Mouse (Mus musculus) CD4-positive helper T cell, adult 2 months (primary cell): Measurements from ENCODE around the gene Lemd1.
A peak's percentile ranks its signal among the peaks of the same experiment; 100 is the strongest.

Source experiments
- DNase-seq: peaks from one replicate; pipeline ENCODE4 v3.0.0-alpha.2; 2012; ENCODE audit warnings: low read depth, missing footprints, low spot score

Lemd1 gene

GRCm38 (mm10) chr1:132200562-132201510 is 9.6 kb downstream of the Lemd1 start:
- DNase-seq = no peak

GRCm38 (mm10) chr1:132201511-132201860 is 10.3 kb downstream of the Lemd1 start:
- no peak for DNase-seq

DNA sequence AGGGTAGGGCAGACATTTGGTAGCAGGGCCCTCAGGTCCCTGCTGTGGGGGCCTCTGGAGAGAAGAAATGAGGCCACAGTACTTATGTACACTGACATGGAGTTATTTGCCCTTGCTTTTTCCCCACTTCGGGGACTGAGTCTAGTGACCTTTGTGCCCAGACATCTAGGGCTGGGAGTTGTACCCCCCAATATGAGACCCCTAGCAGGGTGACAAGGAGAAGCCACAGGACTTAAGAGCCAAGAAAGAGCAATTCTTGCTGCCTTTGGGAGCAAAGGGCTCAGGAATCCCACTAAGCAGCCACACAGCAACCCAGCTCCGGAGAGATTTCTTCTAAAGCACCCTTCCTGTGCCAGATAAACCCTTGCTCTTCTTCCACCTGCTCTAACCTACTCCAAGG is 10.7 kb downstream of the Lemd1 start:
- no peak for DNase-seq

- DNase-seq = no peak
Measured at GRCm38 (mm10) chr1:132202771-132203170, 11.5 kb downstream of the Lemd1 start.

- no peak for DNase-seq
Measured at GRCm38 (mm10) chr1:132205958-132206357, 14.7 kb downstream of the Lemd1 start.

- DNase-seq = no peak
Measured at GRCm38 (mm10) chr1:132206828-132207227, 15.6 kb downstream of the Lemd1 start.

DNA sequence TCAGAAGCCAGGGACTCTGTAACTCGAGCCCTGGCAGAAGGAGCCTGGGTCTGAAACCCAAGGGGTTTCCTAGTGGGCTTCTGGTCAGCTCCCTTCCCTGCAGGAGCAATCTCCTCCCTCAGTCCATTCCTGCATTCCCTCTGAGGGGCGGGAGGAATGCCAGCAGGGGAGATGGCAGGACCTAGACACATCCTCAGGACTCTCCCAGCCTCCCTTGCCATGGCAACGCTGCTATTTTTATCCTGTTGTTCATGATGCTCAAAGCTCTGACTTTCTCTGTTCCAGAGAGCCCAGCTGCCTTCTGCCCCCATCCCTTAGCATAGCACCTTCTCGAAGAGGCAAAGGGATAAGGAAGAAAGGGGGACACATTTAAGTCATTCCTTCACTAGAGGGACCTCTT is 16.9 kb downstream of the Lemd1 start:
- no peak for DNase-seq

- no peak for DNase-seq
Measured at GRCm38 (mm10) chr1:132209400-132209799, 18.2 kb downstream of the Lemd1 start.

DNA sequence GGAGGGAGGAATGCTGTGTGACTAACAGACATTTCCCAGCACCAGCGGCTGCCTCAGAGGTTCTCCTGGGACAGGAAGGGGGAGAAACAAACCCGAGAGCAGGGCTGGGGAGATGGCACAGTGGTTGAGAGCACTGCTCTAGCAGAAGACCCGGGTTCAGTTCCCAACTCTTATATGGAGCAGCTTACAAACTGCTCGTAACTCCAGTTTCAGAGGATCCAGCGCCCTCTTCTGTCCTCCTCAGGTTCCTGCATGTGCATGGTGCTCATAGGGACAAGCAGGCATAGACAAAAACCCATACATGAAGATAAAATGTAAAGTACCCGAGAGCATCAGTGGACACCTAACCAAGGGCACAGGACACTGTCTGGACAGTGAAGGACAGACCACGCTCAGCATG is 19.7 kb downstream of the Lemd1 start:
- DNase-seq = no peak

DNA sequence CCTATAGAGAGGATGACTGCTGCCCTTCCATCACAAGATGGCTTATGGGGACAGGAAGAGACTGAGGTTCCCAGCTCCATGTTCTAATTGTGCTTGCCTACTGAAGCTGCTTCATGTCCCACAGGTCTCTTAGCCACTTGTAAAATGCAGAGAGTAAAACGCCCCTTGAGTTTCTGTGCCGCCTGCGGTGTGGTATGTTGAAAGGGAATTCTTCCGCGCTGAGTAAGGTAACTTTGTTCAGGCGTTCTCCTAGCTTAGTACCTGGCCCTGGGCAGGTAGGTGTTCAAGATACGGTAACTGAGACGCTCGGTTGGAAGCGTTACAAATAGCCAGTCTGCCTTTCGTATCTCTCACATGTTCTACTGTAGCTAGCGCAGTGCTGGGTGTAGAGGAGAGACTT is 20.4 kb downstream of the Lemd1 start:
- DNase-seq = no peak

- no peak for DNase-seq
Measured at GRCm38 (mm10) chr1:132212218-132212617, 21.0 kb downstream of the Lemd1 start.

DNA sequence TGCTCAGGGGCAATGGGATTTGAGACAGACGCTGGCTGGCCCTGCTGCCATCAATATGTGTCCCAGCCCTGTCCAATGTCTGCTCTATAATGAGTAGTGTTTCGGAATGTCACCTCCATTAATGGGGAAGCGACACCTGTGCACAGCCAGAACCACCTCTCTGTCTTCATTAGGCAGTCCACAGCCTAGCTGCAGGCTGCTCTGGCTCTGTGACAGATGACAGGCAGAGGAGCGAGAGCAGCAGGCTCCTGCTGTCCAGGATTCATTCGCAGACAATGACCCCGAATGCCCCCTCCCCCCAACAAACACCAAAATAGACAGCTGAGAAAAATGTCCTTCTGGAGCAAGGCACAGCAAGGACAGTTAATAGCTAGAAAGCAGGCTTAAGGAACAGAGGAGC is 21.8 kb downstream of the Lemd1 start:
- DNase-seq = no peak

GRCm38 (mm10) chr1:132216276-132216675 is 25.0 kb downstream of the Lemd1 start:
- no peak for DNase-seq

- DNase-seq = no peak
Measured at GRCm38 (mm10) chr1:132221627-132222026, 30.4 kb downstream of the Lemd1 start.

DNA sequence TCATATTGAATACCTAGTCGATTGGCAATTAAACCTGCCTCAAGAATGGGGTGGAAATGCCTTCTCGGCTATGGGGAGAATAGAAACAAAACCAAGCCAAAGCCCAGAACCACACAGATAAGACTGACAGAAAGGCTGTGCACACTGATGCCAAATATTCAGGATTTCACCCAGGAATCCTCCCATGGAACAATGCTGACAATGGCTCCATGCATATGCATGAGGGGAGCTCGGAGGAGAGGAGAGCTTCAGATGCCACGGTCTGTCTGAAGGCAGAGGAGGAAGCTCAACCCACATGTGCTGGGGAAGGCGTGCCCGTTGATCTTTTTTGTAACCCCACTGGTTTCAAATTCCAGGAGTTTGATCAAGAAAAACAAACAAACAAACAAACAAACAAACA is 30.9 kb downstream of the Lemd1 start:
- DNase-seq = no peak

- no peak for DNase-seq
Measured at GRCm38 (mm10) chr1:132226297-132227080, 35.3 kb downstream of the Lemd1 start.

GRCm38 (mm10) chr1:132229667-132230066 is 38.4 kb downstream of the Lemd1 start, which contains the start of gene Gm10188:
Gene Gm10188, minus strand, starts transcription at chr1:132229767.
- DNase-seq = no peak

DNA sequence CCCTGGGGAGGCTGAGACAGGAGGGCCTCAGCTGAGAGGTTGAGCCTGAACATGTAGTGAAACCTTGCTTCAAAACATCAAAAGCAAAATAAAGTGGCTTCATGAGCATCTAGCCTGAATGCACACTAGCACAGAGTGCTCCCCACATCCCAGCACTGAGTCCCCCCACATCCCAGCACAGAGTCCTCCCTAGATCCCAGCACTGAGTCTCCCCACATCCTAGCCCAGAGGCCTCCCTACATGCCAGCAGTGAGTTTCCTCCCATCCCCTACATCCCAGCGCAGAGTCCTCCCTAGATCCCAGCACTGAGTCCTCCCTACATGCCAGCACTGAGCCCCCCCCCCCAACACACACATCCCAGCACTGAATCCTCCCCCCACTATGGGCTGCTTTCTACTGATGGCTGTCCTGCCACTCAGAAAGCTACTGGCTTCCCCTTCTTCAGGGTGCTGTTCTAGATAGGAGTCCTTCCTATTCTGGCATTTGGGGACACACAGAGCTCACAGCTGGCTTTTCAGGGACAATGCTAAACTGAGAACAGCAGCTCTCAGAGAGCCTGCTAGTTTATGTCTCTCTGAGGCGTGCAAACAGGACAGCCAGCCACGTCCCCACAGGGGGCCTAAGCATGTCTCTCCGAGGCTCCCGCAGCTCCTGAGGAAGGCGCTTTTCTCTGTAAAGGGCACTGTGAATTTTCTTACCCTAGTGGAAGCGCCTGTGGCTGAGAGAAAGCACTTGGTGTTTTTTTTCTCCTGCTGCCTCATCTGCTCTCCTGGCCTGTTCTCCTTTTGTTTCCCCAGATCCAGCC is 40.4 kb downstream of the Lemd1 start:
- DNase-seq = no peak

- DNase-seq = no peak
Measured at GRCm38 (mm10) chr1:132233566-132233965, 42.3 kb downstream of the Lemd1 start.

GRCm38 (mm10) chr1:132234757-132235273 is 43.6 kb downstream of the Lemd1 start:
- no peak for DNase-seq

- DNase-seq = peak; percentile 31
Measured at GRCm38 (mm10) chr1:132237585-132238159, 46.4 kb downstream of the Lemd1 start.
